Mouse (Mus musculus) spleen, postnatal 14 days (tissue): Measurements from ENCODE around the gene Irf2bp2.
"Not testable (repeated sequence)": the region's sequence is repeated elsewhere in the genome, so short reads cannot be mapped to it uniquely, and the experiment has no call there.

ENCODE experiments used
- DNase-seq, 2 experiments: peaks; one replicate each; pipeline ENCODE4 v3.0.0; 2021 to 2022; ENCODE audit warnings: low spot score in 2 of 2

The Irf2bp2 gene

GRCm38 (mm10) chr8:126602641-126603040, 8.9 kb upstream of the Irf2bp2 start:
- no peak for DNase-seq

GRCm38 (mm10) chr8:126601325-126601724, 7.5 kb upstream of the Irf2bp2 start:
- no peak for DNase-seq

GRCm38 (mm10) chr8:126600816-126601243, 7.0 kb upstream of the Irf2bp2 start:
- no peak for DNase-seq

- not testable (repeated sequence) for DNase-seq
Observed at GRCm38 (mm10) chr8:126600388-126600787, 6.6 kb upstream of the Irf2bp2 start.

- DNase-seq = no peak
Observed at GRCm38 (mm10) chr8:126599297-126599696, 5.5 kb upstream of the Irf2bp2 start.

GRCm38 (mm10) chr8:126598218-126598617, 4.4 kb upstream of the Irf2bp2 start:
- DNase-seq = no peak

- no peak for DNase-seq
Observed at GRCm38 (mm10) chr8:126596721-126597120, 2.9 kb upstream of the Irf2bp2 start.

- peak; percentile 51 to 61 for DNase-seq
Observed at GRCm38 (mm10) chr8:126596097-126596634, 2.4 kb upstream of the Irf2bp2 start.

GRCm38 (mm10) chr8:126595204-126596061, 1.6 kb upstream of the Irf2bp2 start:
- no peak for DNase-seq

GRCm38 (mm10) chr8:126594481-126595000, 755 bp upstream of the Irf2bp2 start:
- peak; percentile 82 to 83 for DNase-seq

GRCm38 (mm10) chr8:126592771-126593571, 815 bp downstream of the Irf2bp2 start:
- DNase-seq = no peak

- no peak for DNase-seq
Observed at GRCm38 (mm10) chr8:126592381-126592770, 1.4 kb downstream of the Irf2bp2 start.

- DNase-seq = no peak
Observed at GRCm38 (mm10) chr8:126591821-126592268, 1.9 kb downstream of the Irf2bp2 start.

GRCm38 (mm10) chr8:126591141-126591820, 2.5 kb downstream of the Irf2bp2 start:
- DNase-seq = no peak

GRCm38 (mm10) chr8:126590599-126590998, 3.2 kb downstream of the Irf2bp2 start:
- no peak for DNase-seq

GRCm38 (mm10) chr8:126590024-126590529, 3.7 kb downstream of the Irf2bp2 start:
- DNase-seq = peak; percentile 42 to 43

GRCm38 (mm10) chr8:126589507-126590023, 4.2 kb downstream of the Irf2bp2 start:
- no peak for DNase-seq

GRCm38 (mm10) chr8:126588636-126589506, 4.9 kb downstream of the Irf2bp2 start:
- DNase-seq = no peak

GRCm38 (mm10) chr8:126587836-126588503, 5.8 kb downstream of the Irf2bp2 start:
- no peak for DNase-seq
